Mouse (Mus musculus): ENCODE measurements around the gene Stim1. TPM values are rescaled to one million over a fixed set of nuclear protein-coding genes. Genes with fewer than 3 reads are reported as not detected.
A peak's percentile ranks its signal among the peaks of the same experiment; 100 is the strongest.
"Not testable (repeated sequence)": the region's sequence is repeated elsewhere in the genome, so short reads cannot be mapped to it uniquely, and the experiment has no call there.

Gene Stim1
- total RNA-seq, 2 experiments from 2014 or later, result 198 to 210 TPM

GRCm38 (mm10) chr7:102407440-102407839 lies 139.8 kb downstream of the Stim1 start:
- intact Hi-C loops (cut with DNase I; ENCODE audit: low total_unique reads), result no loop called here
- no peak for DNase-seq

- DNase-seq, result not testable (repeated sequence)
- intact Hi-C loops (cut with DNase I; ENCODE audit: low total_unique reads), result loop anchor here (2.0 kb wide), 1 partner anchor 156 kb away; no protein-coding TSS in a partner anchor
Observed at GRCm38 (mm10) chr7:102415272-102415671, 147.7 kb downstream of the Stim1 start.

GRCm38 (mm10) chr7:102415841-102416240 lies 148.2 kb downstream of the Stim1 start:
- intact Hi-C loops (cut with DNase I; ENCODE audit: low total_unique reads), result loop anchor here (2.0 kb wide), 1 partner anchor 157 kb away; no protein-coding TSS in a partner anchor
- no peak for DNase-seq

GRCm38 (mm10) chr7:102417398-102417797 lies 149.8 kb downstream of the Stim1 start:
- intact Hi-C loops (cut with DNase I; ENCODE audit: low total_unique reads), result no loop called here
- DNase-seq, result no peak

GRCm38 (mm10) chr7:102422036-102422435 lies 154.4 kb downstream of the Stim1 start:
- DNase-seq, result no peak
- intact Hi-C loops (cut with DNase I; ENCODE audit: low total_unique reads), result no loop called here

GRCm38 (mm10) chr7:102425933-102426685 lies 158.5 kb downstream of the Stim1 start:
- no peak for DNase-seq
- intact Hi-C loops (cut with DNase I; ENCODE audit: low total_unique reads), result no loop called here

GRCm38 (mm10) chr7:102434344-102434743 lies 166.7 kb downstream of the Stim1 start:
- intact Hi-C loops (cut with DNase I; ENCODE audit: low total_unique reads), result no loop called here
- no peak for DNase-seq

- DNase-seq, result no peak
- intact Hi-C loops (cut with DNase I; ENCODE audit: low total_unique reads), result no loop called here
Observed at GRCm38 (mm10) chr7:102440822-102441656, 173.4 kb downstream of the Stim1 start.

- intact Hi-C loops (cut with DNase I; ENCODE audit: low total_unique reads), result no loop called here
- DNase-seq, result peak; percentile 92
Observed at GRCm38 (mm10) chr7:102441657-102442391, 174.2 kb downstream of the Stim1 start, which contains the start of gene Rrm1. Gene Rrm1, plus strand, starts transcription at chr7:102441695.

- intact Hi-C loops (cut with DNase I; ENCODE audit: low total_unique reads), result no loop called here
- no peak for DNase-seq
Observed at GRCm38 (mm10) chr7:102442432-102442831, 174.8 kb downstream of the Stim1 start.

- intact Hi-C loops (cut with DNase I; ENCODE audit: low total_unique reads), result no loop called here
- no peak for DNase-seq
Observed at GRCm38 (mm10) chr7:102444301-102444700, 176.7 kb downstream of the Stim1 start.

- intact Hi-C loops (cut with DNase I; ENCODE audit: low total_unique reads), result no loop called here
- DNase-seq, result no peak
Observed at GRCm38 (mm10) chr7:102446438-102446837, 178.8 kb downstream of the Stim1 start.

- intact Hi-C loops (cut with DNase I; ENCODE audit: low total_unique reads), result no loop called here
Observed at GRCm38 (mm10) chr7:102458618-102459380, 191.2 kb downstream of the Stim1 start.

GRCm38 (mm10) chr7:102467566-102467965 lies 200.0 kb downstream of the Stim1 start:
- DNase-seq, result no peak
- intact Hi-C loops (cut with DNase I; ENCODE audit: low total_unique reads), result no loop called here

More at GRCm38 (mm10) chr7:102458618-102459380, 191.2 kb downstream of the Stim1 start:
- no peak for DNase-seq

- intact Hi-C loops (cut with DNase I; ENCODE audit: low total_unique reads), result no loop called here
- no peak for DNase-seq
Observed at GRCm38 (mm10) chr7:102472675-102473074, 205.1 kb downstream of the Stim1 start.

- intact Hi-C loops (cut with DNase I; ENCODE audit: low total_unique reads), result no loop called here
- no peak for DNase-seq
Observed at GRCm38 (mm10) chr7:102476601-102477000, 209.0 kb downstream of the Stim1 start.

GRCm38 (mm10) chr7:102477377-102477776 lies 209.8 kb downstream of the Stim1 start:
- no peak for DNase-seq
- intact Hi-C loops (cut with DNase I; ENCODE audit: low total_unique reads), result no loop called here

GRCm38 (mm10) chr7:102478425-102478824 lies 210.8 kb downstream of the Stim1 start:
- DNase-seq, result no peak
- intact Hi-C loops (cut with DNase I; ENCODE audit: low total_unique reads), result no loop called here

- DNase-seq, result no peak
- intact Hi-C loops (cut with DNase I; ENCODE audit: low total_unique reads), result no loop called here
Observed at GRCm38 (mm10) chr7:102478926-102479325, 211.3 kb downstream of the Stim1 start.
